Comparison of ENCODE assay signal across 18 mouse cellular contexts in genomic region chr5:101565770-101566169, GRCm38 (mm10).
A peak's percentile ranks its signal among the peaks of the same experiment; 100 is the strongest.
DNase-seq lines count a peak whose midpoint lies in the region; ATAC-seq and TF ChIP-seq lines count a peak whose summit lies in the region.
"Had no signal": no experiment of that assay in that cellular context is flagged by ENCODE, and none has a peak within 500 bp of the region (broad histone marks: within the 10 kb centered on the region; RNA-seq: fewer than 3 reads in every experiment).

No protein-coding gene starts in this region.

- TF ChIP-seq POLR2A in brain, embryonic 14.5 days (IDR thresholded peaks at IDR 0.05; ENCODE audit: borderline replicate concordance, extremely low read depth, insufficient read depth, insufficient read length, poor library complexity, severe bottlenecking) = no peak

- H3K9me3 ChIP-seq in embryonic facial prominence, embryonic 11.5 days (replicated peaks; ENCODE audit: control insufficient read depth, low read length) = no peaks in the 10 kb centered on the region
- no peaks in the 10 kb centered on the region for H3K9me3 ChIP-seq in hindbrain, embryonic 14.5 days (ENCODE audit: control insufficient read depth, low read length)
- no peaks in the 10 kb centered on the region for H3K9me3 ChIP-seq in neural tube, embryonic 12.5 days

- H3K4me2 ChIP-seq in embryonic facial prominence, embryonic 11.5 days (ENCODE audit: low read depth, low read length) = no peak overlapping the region
- 0 out of 2 replicates have a peak overlapping the region, but pooled peaks have one; percentile 1 for H3K4me2 ChIP-seq in hindbrain, embryonic 14.5 days (replicated peaks)
- H3K4me2 ChIP-seq in neural tube, embryonic 12.5 days (replicated peaks) = no peak overlapping the region
- H3K4me2 ChIP-seq: heart, embryonic 11.5 days had no signal

- H3K27me3 ChIP-seq in embryonic facial prominence, embryonic 11.5 days (ENCODE audit: control insufficient read depth, insufficient read depth, low read length) = no peaks in the 10 kb centered on the region
- peaks cover 42% of the 10 kb centered on the region for H3K27me3 ChIP-seq in hindbrain, embryonic 14.5 days (ENCODE audit: control insufficient read depth, insufficient read depth, low read length)
- peaks cover 21% of the 10 kb centered on the region for H3K27me3 ChIP-seq in neural tube, embryonic 12.5 days (replicated peaks)
- H3K27me3 ChIP-seq: CH12.LX, Patski had no signal

- ATAC-seq in embryonic facial prominence, embryonic 11.5 days (replicated peaks; ENCODE audit: insufficient number of reproducible peaks, low FRiP score, low TSS enrichment, low read depth) = no peak; the same call in 1 of the 2 replicates
- peak; percentile 59; the same call in 1 of the 2 replicates for ATAC-seq in hindbrain, embryonic 14.5 days (ENCODE audit: low FRiP score)
- ATAC-seq in neural tube, embryonic 12.5 days (ENCODE audit: low FRiP score, low read depth) = 0 out of 2 replicates have a peak, but pooled peaks have one; percentile 48
- ATAC-seq in megakaryocyte-erythroid progenitor cell, adult 5-6 weeks (replicated peaks; ENCODE audit: low FRiP score, low TSS enrichment, poor library complexity, severe bottlenecking) = no peak
- ATAC-seq: Patski had no signal

- no peak overlapping the region for H3K4me3 ChIP-seq in embryonic facial prominence, embryonic 11.5 days (ENCODE audit: low read depth, low read length)
- H3K4me3 ChIP-seq in hindbrain, embryonic 14.5 days (replicated peaks; ENCODE audit: low read length) = no peak overlapping the region
- no peak overlapping the region for H3K4me3 ChIP-seq in neural tube, embryonic 12.5 days

- no peak overlapping the region for H3K9ac ChIP-seq in embryonic facial prominence, embryonic 11.5 days (replicated peaks; ENCODE audit: low read length)
- 0 out of 2 replicates have a peak overlapping the region, but pooled peaks have one; percentile 29 for H3K9ac ChIP-seq in hindbrain, embryonic 14.5 days
- H3K9ac ChIP-seq in neural tube, embryonic 12.5 days = no peak overlapping the region
- H3K9ac ChIP-seq: liver, embryonic 14.5 days had no signal

- DNase-seq in brain, embryonic 14.5 days (ENCODE audit: low read depth) = peak; percentile 75
- DNase-seq in embryonic facial prominence, embryonic 11.5 days (ENCODE audit: low spot score) = peak; percentile 23
- DNase-seq in hindbrain, embryonic 14.5 days (ENCODE audit: low spot score) = peak; percentile 35
- DNase-seq in lung, postnatal 25 days (ENCODE audit: low spot score) = no peak
- no peak for DNase-seq in testis, postnatal 10 days (ENCODE audit: low spot score)
- DNase-seq: cerebellum, postnatal 36 days; gastrocnemius, postnatal 14 days; kidney, adult 9 months; left cerebral cortex, postnatal 4 days; right cerebral cortex, postnatal 4 days; thymus, postnatal 4 days had no signal

- no peaks in the 10 kb centered on the region for H3K36me3 ChIP-seq in embryonic facial prominence, embryonic 11.5 days (replicated peaks; ENCODE audit: control insufficient read depth, insufficient read depth, low read depth, low read length)
- H3K36me3 ChIP-seq in hindbrain, embryonic 14.5 days (replicated peaks; ENCODE audit: control insufficient read depth, insufficient read depth) = no peaks in the 10 kb centered on the region
- no peaks in the 10 kb centered on the region for H3K36me3 ChIP-seq in neural tube, embryonic 12.5 days

- H3K27ac ChIP-seq in embryonic facial prominence, embryonic 11.5 days (replicated peaks; ENCODE audit: low read depth, low read length) = no peak overlapping the region
- no peak overlapping the region for H3K27ac ChIP-seq in hindbrain, embryonic 14.5 days
- H3K27ac ChIP-seq in neural tube, embryonic 12.5 days = no peak overlapping the region
- H3K27ac ChIP-seq: liver, embryonic 14.5 days; macrophage had no signal

- H3K4me1 ChIP-seq in embryonic facial prominence, embryonic 11.5 days (ENCODE audit: control insufficient read depth, insufficient read depth, low read length) = no peaks in the 10 kb centered on the region
- H3K4me1 ChIP-seq in hindbrain, embryonic 14.5 days (replicated peaks; ENCODE audit: control insufficient read depth, insufficient read depth, low read length) = 0 out of 2 replicates have a peak, but pooled peaks cover 4% of the 10 kb centered on the region
- H3K4me1 ChIP-seq in neural tube, embryonic 12.5 days = no peaks in the 10 kb centered on the region

- TF ChIP-seq CTCF in brain, embryonic 14.5 days (IDR thresholded peaks at IDR 0.05; ENCODE audit: borderline replicate concordance, extremely low read depth, insufficient read depth, insufficient read length) = no peak

- 35% methylated on average over 7 of the region's 7 CpGs for WGBS in embryonic facial prominence, embryonic 11.5 days
- WGBS in hindbrain, embryonic 14.5 days = 14% methylated on average over 7 of the region's 7 CpGs
- 30% methylated on average over 7 of the region's 7 CpGs for WGBS in neural tube, embryonic 12.5 days

Comparison
In these comparisons a context has a peak if more than half of its experiments do, and no peak if none do; other contexts are left out.
1. DNase-seq: peak in brain, embryonic 14.5 days (single experiment), embryonic facial prominence, embryonic 11.5 days (single experiment) and hindbrain, embryonic 14.5 days (single experiment); none in lung, postnatal 25 days (single experiment) and testis, postnatal 10 days (single experiment).
2. ATAC-seq: peak in hindbrain, embryonic 14.5 days (single experiment) and neural tube, embryonic 12.5 days (single experiment); none in embryonic facial prominence, embryonic 11.5 days (single experiment) and megakaryocyte-erythroid progenitor cell, adult 5-6 weeks (single experiment).